Comparison of ENCODE assay signal across 9 mouse cellular contexts in genomic region chr11:74989047-74989446, GRCm38 (mm10).
DNase-seq lines count a peak whose midpoint lies in the region; ATAC-seq and TF ChIP-seq lines count a peak whose summit lies in the region.
"Had no signal": no experiment of that assay in that cellular context is flagged by ENCODE, and none has a peak within 500 bp of the region (broad histone marks: within the 10 kb centered on the region; RNA-seq: fewer than 3 reads in every experiment).

No protein-coding gene starts in this region.

- H3K4me1 ChIP-seq in liver, adult 2 months (ENCODE audit: control insufficient read depth, insufficient read depth, low read length) = peaks cover 2% of the 10 kb centered on the region; the same call in 1 of the 2 replicates
- peaks cover 5% of the 10 kb centered on the region; the same call in 1 of the 2 replicates for H3K4me1 ChIP-seq in liver, embryonic 12.5 days
- H3K4me1 ChIP-seq in heart, adult 2 months (ENCODE audit: control insufficient read depth, insufficient read depth, low read length) = peaks cover 21% of the 10 kb centered on the region
- peaks cover 18% of the 10 kb centered on the region; the same call in 1 of the 2 replicates for H3K4me1 ChIP-seq in stomach, embryonic 14.5 days (ENCODE audit: control insufficient read depth, insufficient read depth, low read length)

- peak; percentile 14 for DNase-seq in liver, adult 2 months (ENCODE audit: extremely low read depth, low read depth, low spot score)
- DNase-seq in heart, adult 2 months = peak; percentile 61 to 70
- DNase-seq in kidney, adult 9 months = peak; percentile 35
- DNase-seq in B cell, adult 2 months = no peak
- no peak for DNase-seq in right cerebral cortex, postnatal 4 days

- peaks cover 9% of the 10 kb centered on the region for H3K36me3 ChIP-seq in liver, adult 2 months (ENCODE audit: control insufficient read depth, insufficient read depth, low read length)
- H3K36me3 ChIP-seq in liver, embryonic 12.5 days = peaks cover 31% of the 10 kb centered on the region
- peaks cover 23% of the 10 kb centered on the region for H3K36me3 ChIP-seq in heart, adult 2 months (ENCODE audit: control insufficient read depth, insufficient read depth, low read length)
- peaks cover 12% of the 10 kb centered on the region for H3K36me3 ChIP-seq in stomach, embryonic 14.5 days (ENCODE audit: control insufficient read depth, insufficient read depth, low read length)

- TF ChIP-seq CTCF in liver, adult 2 months (IDR thresholded peaks at IDR 0.05; ENCODE audit: low read depth, low read length) = no peak
- no peak for TF ChIP-seq CTCF in heart, adult 2 months (IDR thresholded peaks at IDR 0.05)

- WGBS in liver, adult 2 months = 44% methylated on average over 2 of the region's 2 CpGs
- 75% methylated on average over 2 of the region's 2 CpGs for WGBS in liver, embryonic 12.5 days (ENCODE audit: insufficient replicate concordance)
- 27% methylated on average over 2 of the region's 2 CpGs for WGBS in heart, adult 2 months
- 80% methylated on average over 2 of the region's 2 CpGs for WGBS in stomach, embryonic 14.5 days

- intact Hi-C loops in heart, adult 2 months (cut with DNase I) = loop anchor here (2.0 kb wide), 1 partner anchor 24 kb away; no protein-coding TSS in a partner anchor

- no peak overlapping the region for H3K9ac ChIP-seq in liver, adult 2 months (ENCODE audit: low read depth, low read length)
- H3K9ac ChIP-seq in liver, embryonic 12.5 days = no peak overlapping the region
- H3K9ac ChIP-seq in heart, adult 2 months (ENCODE audit: low read depth, low read length) = peak overlapping the region; percentile 37; the same call in 1 of the 2 replicates
- no peak overlapping the region for H3K9ac ChIP-seq in stomach, embryonic 14.5 days (replicated peaks; ENCODE audit: low read depth, low read length)

- no peak for TF ChIP-seq POLR2A in liver, adult 2 months (IDR thresholded peaks at IDR 0.05; ENCODE audit: extremely low read depth, insufficient read depth, low read length)
- no peak for TF ChIP-seq POLR2A in heart, adult 2 months (IDR thresholded peaks at IDR 0.05; ENCODE audit: insufficient read depth, low read depth, low read length)

- ATAC-seq in liver, embryonic 12.5 days = no peak
- ATAC-seq in stomach, embryonic 14.5 days (ENCODE audit: insufficient number of reproducible peaks, insufficient read depth, low FRiP score, low read depth) = no peak
- no peak for ATAC-seq in cerebellum, adult (ENCODE audit: insufficient number of reproducible peaks, low FRiP score, low TSS enrichment)

- no peak overlapping the region for H3K4me2 ChIP-seq in liver, embryonic 12.5 days
- H3K4me2 ChIP-seq in stomach, embryonic 14.5 days (replicated peaks; ENCODE audit: low read depth, low read length) = no peak overlapping the region
- H3K4me2 ChIP-seq: liver, embryonic 11.5 days had no signal

- no peaks in the 10 kb centered on the region for H3K27me3 ChIP-seq in liver, adult 2 months (ENCODE audit: control insufficient read depth, insufficient read depth, low read length)
- H3K27me3 ChIP-seq in liver, embryonic 12.5 days (replicated peaks) = no peaks in the 10 kb centered on the region
- no peaks in the 10 kb centered on the region for H3K27me3 ChIP-seq in heart, adult 2 months (ENCODE audit: control insufficient read depth, insufficient read depth, low read length)
- H3K27me3 ChIP-seq in stomach, embryonic 14.5 days (ENCODE audit: control insufficient read depth, insufficient read depth, low read length) = no peaks in the 10 kb centered on the region

- H3K9me3 ChIP-seq in liver, embryonic 12.5 days (replicated peaks) = no peaks in the 10 kb centered on the region
- H3K9me3 ChIP-seq in stomach, embryonic 14.5 days (ENCODE audit: control insufficient read depth, low read depth, low read length) = no peaks in the 10 kb centered on the region

- H3K79me2 ChIP-seq in liver, adult 2 months (ENCODE audit: control insufficient read depth, insufficient read depth, low read length) = no peaks in the 10 kb centered on the region
- H3K79me2 ChIP-seq in heart, adult 2 months (replicated peaks; ENCODE audit: control insufficient read depth, insufficient read depth, low read length) = no peaks in the 10 kb centered on the region

- H3K4me3 ChIP-seq in liver, adult 2 months (ENCODE audit: insufficient read depth, low read depth, low read length) = no peak overlapping the region
- no peak overlapping the region for H3K4me3 ChIP-seq in liver, embryonic 12.5 days
- no peak overlapping the region for H3K4me3 ChIP-seq in heart, adult 2 months
- H3K4me3 ChIP-seq in stomach, embryonic 14.5 days (ENCODE audit: low read depth, low read length) = no peak overlapping the region

- TF ChIP-seq EP300 in heart, adult 2 months (IDR thresholded peaks at IDR 0.05; ENCODE audit: insufficient read depth, low read depth, low read length) = 0 out of 2 replicates have a peak, but pooled peaks have one; percentile 51

- no peak overlapping the region for H3K27ac ChIP-seq in liver, adult 2 months (replicated peaks; ENCODE audit: insufficient read depth, low read depth, low read length)
- H3K27ac ChIP-seq in liver, embryonic 12.5 days = no peak overlapping the region
- H3K27ac ChIP-seq in heart, adult 2 months = peak overlapping the region; percentile 45
- H3K27ac ChIP-seq in stomach, embryonic 14.5 days (ENCODE audit: low read length) = peak overlapping the region; percentile 62; the same call in 1 of the 2 replicates

Comparison
In these comparisons a context has a peak if more than half of its experiments do, and no peak if none do; other contexts are left out.
1. DNase-seq: peak in liver, adult 2 months (single experiment), heart, adult 2 months (2 of 2) and kidney, adult 9 months (single experiment); none in B cell, adult 2 months (0 of 2) and right cerebral cortex, postnatal 4 days (single experiment).
2. H3K27ac ChIP-seq: peak in heart, adult 2 months (single experiment) and stomach, embryonic 14.5 days (single experiment); none in liver, adult 2 months (single experiment) and liver, embryonic 12.5 days (single experiment).